Mouse (Mus musculus) T-helper 2 cell (primary cell): ENCODE results near the gene Cse1l.

Source experiments
- in situ Hi-C: fragments of 300-600 bp; cut with MboI, MseI; formaldehyde crosslinking; loops from one replicate; pipeline ENCODE4 v1.15.1; 2025; ENCODE audit warnings: high pct_unique_total_duplicates

The Cse1l gene

GRCm38 (mm10) chr2:166974177-166974872, 68.5 kb downstream of the Cse1l start:
- in situ Hi-C loops = no loop called here

GRCm38 (mm10) chr2:166976356-166976755, 70.5 kb downstream of the Cse1l start:
- in situ Hi-C loops = no loop called here

DNA sequence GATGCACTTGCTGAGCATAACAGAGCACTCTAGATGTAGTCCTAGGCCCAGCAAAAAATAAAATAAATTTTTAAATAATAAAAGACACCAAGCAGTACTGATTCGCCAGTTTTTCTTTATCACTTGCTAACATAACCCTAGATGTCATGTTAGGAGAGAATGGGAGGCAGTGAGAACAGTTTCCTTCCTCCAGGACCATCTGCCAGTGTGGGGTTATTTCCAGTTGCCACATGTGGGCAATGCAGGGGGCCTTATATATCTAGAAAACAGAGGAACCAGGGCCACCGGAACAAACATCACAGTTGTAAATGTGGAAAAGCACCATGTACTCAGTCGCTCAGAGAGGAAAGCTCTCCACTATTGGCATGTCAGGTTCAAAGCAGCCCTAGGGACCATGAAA, 71.7 kb downstream of the Cse1l start:
- in situ Hi-C loops = no loop called here

- in situ Hi-C loops = loop anchor here (10.0 kb wide), 1 partner anchor 375 kb away; no protein-coding TSS in a partner anchor
Observed at GRCm38 (mm10) chr2:166980161-166980560, 74.3 kb downstream of the Cse1l start.

DNA sequence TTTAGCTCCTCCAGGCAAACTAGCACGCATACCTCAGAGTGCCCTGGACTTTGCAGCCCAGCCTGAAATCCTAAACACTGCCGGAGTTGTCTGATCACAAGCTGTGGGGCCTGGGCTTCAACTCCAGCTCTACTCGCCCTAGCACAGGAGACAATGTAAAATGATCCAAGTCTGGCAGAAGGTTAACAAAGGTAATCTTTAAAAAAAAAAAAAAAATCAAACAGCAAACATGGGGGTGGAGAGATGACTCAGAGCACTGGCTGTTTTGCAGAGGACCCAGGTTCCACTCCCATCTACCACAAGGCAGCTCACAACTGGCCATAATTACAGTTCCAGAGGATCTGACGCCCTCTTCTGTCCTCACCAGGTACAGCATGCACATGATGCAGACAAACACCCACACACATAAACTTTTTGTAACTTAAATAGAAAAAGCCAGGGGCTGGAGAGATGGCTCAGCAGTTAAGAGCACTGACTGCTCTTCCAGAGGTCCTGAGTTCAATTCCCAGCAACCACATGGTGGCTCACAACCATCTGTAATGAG, 77.6 kb downstream of the Cse1l start:
- in situ Hi-C loops = loop anchor here (10.0 kb wide), 1 partner anchor 371 kb away; no protein-coding TSS in a partner anchor

GRCm38 (mm10) chr2:166990861-166991260, 85.0 kb downstream of the Cse1l start:
- in situ Hi-C loops = no loop called here

GRCm38 (mm10) chr2:166991945-166992344, 86.1 kb downstream of the Cse1l start:
- in situ Hi-C loops = no loop called here

DNA sequence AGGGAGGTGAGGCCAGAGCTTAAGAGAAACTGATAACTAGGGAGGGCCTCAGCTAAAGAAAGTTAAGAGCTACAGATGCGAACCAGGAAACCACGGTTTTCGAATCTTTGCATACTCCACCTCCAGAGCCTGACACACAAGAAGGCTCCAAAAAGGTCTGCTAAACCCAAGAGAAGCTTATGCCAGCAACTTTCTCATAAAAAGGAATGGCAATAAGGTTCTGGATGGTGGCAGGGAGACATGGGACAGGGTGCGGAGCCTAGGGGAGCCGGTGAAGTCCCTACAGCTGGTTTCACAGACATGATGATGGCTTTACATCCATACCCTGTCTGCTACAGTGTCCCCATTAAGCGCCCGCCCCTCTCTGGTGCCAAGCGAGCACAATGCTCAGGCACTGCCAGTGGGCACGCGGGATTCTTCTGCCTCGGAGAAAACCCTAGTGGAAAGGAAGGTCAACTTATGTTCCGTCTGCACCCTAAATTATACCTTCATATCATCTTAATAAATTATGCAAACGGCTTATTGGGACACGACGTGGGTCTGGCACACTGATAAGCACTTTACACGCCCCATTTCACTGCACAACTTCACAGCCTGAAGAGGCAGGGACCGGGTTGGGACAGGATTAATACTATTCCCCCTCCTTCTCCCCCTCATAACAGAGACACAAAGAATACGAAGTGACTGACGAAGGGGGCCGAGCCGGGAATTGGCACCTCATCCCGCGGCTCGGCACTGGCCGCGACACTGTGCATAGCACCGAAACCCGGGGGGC, 89.4 kb downstream of the Cse1l start:
- in situ Hi-C loops = no loop called here
